Mouse (Mus musculus): ENCODE measurements around the gene Samd10.
A peak's percentile ranks its signal among the peaks of the same experiment; 100 is the strongest.

Gene Samd10

GRCm38 (mm10) chr2:181598454-181599351 is at the start of gene Samd10:
TSS of gene Samd10 (minus strand) at chr2:181599212.
- peak; percentile 57 to 66 for DNase-seq (ENCODE audit: low spot score in 2 of 2)

- no peak for DNase-seq (ENCODE audit: low spot score in 2 of 2)
These were observed 47.8 kb upstream of the Samd10 start for GRCm38 (mm10) chr2:181646626-181647472.

DNA sequence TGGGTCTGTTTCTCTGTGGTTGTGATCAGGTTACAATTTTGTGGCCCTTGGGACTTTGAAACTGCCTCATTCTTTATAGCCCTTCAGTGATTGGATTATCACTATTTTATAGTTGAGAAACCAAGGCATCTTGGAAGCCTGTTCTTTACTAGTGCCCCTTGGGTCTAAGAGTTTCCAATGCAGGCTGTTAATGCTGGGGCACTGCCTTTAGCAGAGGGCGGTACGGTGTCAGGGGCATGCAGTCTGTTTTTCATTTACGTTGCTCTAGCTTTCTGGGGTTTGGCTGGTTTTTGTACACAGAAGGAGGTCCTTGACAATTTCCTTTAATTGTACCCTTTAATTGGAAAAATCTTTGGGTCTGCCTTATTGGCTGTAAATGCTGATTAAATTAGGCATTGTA is 46.7 kb upstream of the Samd10 start:
- DNase-seq (ENCODE audit: low spot score in 2 of 2): no peak

DNA sequence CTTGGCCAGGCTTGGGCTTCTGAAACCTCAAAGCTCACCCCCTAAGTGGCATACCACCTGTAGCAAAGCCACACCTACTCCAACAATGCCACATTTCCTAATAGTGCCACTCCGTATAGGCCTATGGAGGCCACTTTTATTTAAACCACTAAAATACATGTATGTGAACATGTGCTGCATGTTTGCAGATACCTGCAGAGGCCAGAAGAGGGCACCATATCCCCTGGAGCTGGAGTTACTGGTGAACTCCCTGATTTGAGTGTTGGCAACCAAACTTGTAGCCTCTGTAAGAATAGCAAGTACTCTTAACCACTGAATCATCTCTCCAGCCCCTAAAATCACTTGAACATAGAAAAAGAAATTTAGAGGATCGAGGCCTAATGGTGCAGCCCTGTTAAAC is 45.3 kb upstream of the Samd10 start:
- DNase-seq (ENCODE audit: low spot score in 2 of 2): peak in 1 of 2 experiments; percentile 19

GRCm38 (mm10) chr2:181635865-181636264 is 36.9 kb upstream of the Samd10 start:
- no peak for DNase-seq (ENCODE audit: low spot score in 2 of 2)

DNA sequence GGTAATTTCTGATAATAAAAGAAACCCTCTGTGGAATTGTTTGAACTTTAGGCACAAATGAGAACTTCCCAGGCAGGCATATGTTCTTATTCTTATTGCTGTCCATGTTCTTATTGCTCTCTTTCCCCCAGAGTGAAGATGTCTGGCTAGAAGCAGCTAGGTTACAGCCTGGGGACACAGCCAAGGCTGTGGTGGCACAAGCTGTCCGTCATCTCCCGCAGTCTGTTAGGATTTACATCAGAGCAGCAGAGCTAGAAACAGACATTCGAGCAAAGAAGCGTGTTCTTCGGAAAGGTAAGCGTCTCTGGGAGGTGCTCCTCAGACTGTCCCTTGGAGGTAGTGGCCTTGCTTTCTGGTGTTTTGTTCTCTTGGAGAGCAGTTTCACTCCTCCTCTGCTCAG is 33.6 kb upstream of the Samd10 start:
- DNase-seq (ENCODE audit: low spot score in 2 of 2): no peak

DNA sequence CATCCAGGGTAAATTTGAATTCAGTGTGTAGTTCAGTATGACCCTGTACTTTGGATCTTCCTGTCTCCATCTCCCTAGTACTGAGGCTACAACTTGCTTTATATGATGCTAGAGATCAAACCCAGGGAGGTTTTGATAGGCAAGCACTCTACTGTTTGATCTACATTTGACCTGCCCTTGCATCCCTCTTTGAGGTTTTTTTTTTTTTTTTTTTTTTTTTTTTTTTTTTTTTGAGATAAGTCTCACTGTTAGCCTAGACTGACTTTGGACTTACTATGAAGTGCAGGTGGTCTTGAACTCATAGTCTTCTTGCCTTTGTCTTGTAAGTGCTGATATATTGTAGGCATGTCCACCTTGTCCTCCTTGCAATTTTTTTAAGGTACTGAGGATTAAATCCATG is 29.5 kb upstream of the Samd10 start:
- DNase-seq (ENCODE audit: low spot score in 2 of 2): no peak

GRCm38 (mm10) chr2:181623401-181623800 is 24.4 kb upstream of the Samd10 start:
- no peak for DNase-seq (ENCODE audit: low spot score in 2 of 2)

- no peak for DNase-seq (ENCODE audit: low spot score in 2 of 2)
These were observed 19.9 kb upstream of the Samd10 start for GRCm38 (mm10) chr2:181618761-181619495.

GRCm38 (mm10) chr2:181602367-181602766 is 3.4 kb upstream of the Samd10 start:
- DNase-seq (ENCODE audit: low spot score in 2 of 2): no peak

GRCm38 (mm10) chr2:181601751-181602145 is 2.7 kb upstream of the Samd10 start:
- DNase-seq (ENCODE audit: low spot score in 2 of 2): no peak

DNA sequence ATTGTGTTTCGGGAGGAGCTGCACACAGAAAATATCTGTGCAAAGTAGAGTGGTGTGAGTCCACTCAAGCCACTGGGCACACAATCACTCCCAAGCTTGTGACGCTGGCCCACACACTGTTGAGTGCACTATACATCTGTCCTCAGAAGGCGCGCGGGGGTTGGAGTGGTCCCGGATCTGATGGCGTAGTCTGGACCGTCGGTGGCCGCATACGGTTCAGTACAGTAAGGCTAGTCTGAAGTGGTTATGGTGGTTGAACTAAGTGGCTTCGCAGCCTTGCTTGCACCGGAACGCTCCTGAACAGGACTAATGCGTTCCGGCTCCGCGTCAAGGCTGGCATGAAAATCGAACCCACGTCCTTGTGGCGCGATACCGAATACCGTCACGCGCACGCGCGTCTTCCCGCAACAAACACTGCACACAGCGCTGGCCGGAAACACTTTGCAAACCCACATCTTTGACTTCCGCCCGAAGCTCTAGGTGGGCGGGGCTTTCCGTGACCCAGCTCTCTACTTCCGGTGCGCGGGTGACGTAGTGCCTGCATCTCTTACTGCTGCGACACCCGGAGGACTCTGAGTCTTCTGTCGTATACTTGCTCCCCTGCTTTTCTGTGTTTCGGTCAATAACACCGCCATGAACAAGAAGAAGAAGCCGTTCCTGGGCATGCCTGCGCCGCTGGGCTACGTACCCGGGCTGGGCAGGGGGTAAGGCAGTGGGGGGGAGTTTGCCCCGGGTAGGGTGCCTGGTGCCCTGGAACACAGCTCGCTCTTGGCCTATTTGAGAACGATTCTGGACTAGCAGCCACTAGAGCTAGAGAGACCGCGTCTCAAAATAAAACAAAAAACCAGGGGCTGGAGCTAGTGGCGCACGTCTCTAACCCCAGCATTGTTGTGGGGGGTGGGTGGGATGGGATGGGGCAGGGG is 2.1 kb upstream of the Samd10 start:
- DNase-seq (ENCODE audit: low spot score in 2 of 2): peak; percentile 89 to 97

GRCm38 (mm10) chr2:181600226-181600758 is 1.3 kb upstream of the Samd10 start:
- DNase-seq (ENCODE audit: low spot score in 2 of 2): no peak

GRCm38 (mm10) chr2:181597378-181598061 is 1.5 kb downstream of the Samd10 start:
- DNase-seq (ENCODE audit: low spot score in 2 of 2): no peak

GRCm38 (mm10) chr2:181596221-181596960 is 2.6 kb downstream of the Samd10 start:
- no peak for DNase-seq (ENCODE audit: low spot score in 2 of 2)

- DNase-seq (ENCODE audit: low spot score in 2 of 2): no peak
These were observed 3.9 kb downstream of the Samd10 start for GRCm38 (mm10) chr2:181594946-181595696.

DNA sequence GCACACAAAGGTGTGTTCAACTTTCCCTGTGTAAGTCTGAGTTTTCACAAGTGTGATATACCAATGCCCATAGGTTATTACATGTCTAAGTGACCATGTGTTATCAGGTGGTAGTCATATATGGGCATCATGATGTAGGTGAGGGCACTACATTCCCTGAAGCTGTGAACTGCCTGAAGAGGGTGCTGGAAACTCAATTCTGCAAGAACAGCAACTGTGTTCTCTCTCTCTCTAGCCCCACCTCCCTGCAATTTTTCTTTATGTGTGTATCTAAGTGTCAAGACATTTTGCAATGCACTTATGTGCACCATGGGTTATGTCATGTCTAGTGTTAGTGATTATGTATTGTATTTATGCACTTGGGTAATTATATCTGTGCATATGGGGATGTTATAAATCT is 5.1 kb downstream of the Samd10 start:
- DNase-seq (ENCODE audit: low spot score in 2 of 2): no peak

GRCm38 (mm10) chr2:181593042-181593421 is 6.0 kb downstream of the Samd10 start:
- no peak for DNase-seq (ENCODE audit: low spot score in 2 of 2)

Data from urinary bladder, postnatal 36 days (tissue).